Mouse (Mus musculus) adrenal gland, postnatal 4 days (tissue): ENCODE results near the gene Krt83. TPM values are rescaled to one million over a fixed set of nuclear protein-coding genes. Genes with fewer than 3 reads are reported as not detected.
"Not testable (repeated sequence)": the region's sequence is repeated elsewhere in the genome, so short reads cannot be mapped to it uniquely, and the experiment has no call there.

Experiments
- DNase-seq, 2 experiments: peaks; one replicate each; pipeline ENCODE4 v3.0.0; 2021 to 2022; ENCODE audit warnings: low spot score in 2 of 2, mixed read lengths in 2 of 2
- long read RNA-seq, 2 experiments: library from polyadenylated mRNA; stranded (forward); transcript quantifications; one replicate each; pipeline ENCODE4 v2.0.0; 2021
- total RNA-seq, 2 experiments: library from RNA; stranded (reverse); gene quantifications; 2 replicates each; pipeline ENCODE4 v1.2.3; 2021

The Krt83 gene
- not detected for total RNA-seq
- long read RNA-seq, experiment 1, result 0 reads
- long read RNA-seq, experiment 2, result 0 reads

GRCm38 (mm10) chr15:101491431-101491830, at the start of gene Krt83:
TSS of gene Krt83 (minus strand) at chr15:101491512.
- no peak for DNase-seq

DNA sequence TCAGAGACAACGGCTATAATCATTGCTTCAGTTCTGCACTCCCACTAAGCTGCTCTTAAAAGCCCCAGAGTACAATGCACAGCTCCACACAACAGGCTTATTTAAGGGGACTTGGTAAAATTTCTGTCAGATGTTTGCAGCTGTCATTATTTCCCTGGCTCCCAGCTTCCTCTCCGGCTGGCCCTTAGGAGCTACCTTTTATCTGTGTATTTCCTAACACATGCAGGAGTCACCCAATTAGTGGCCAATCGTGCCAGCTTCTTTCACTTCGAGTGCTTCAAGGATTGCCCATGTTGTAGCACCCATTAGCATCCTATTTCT, 47.2 kb upstream of the Krt83 start:
- DNase-seq, result no peak

DNA sequence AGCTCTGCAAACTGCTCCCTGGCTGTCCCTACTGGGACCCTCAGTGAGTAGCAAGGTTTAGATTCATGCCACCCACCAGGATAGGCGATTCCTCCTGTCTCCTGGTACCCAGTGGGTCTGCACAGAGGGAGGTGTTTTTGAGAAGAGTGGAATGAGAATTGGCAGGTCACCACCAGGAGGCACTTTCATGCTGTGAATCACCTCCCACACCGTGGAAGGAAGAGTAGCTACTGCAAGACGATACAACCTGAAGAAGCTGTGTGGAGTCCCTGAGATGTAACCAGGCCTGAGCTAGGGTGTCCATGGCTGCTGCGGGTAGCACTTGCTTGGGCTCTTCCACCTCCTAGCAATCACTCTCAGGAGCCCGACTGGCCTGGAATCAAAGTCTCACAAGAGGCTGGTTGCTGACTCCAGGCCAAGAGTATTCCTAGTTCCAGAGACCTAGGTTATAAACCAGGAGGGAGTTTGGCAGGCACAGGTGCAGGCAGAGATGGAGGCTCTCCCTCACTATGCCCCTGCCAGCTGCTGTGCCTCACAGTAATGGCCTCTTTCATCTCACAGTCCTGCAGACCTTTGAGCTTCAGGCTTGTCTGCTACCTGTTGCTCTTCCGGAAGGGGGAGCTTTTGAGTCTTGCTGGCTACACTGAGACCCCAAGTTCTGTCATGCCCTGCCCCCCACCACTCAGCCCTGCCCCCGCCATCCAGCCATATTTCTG, 46.7 kb upstream of the Krt83 start:
- no peak for DNase-seq

- DNase-seq, result no peak
Observed at GRCm38 (mm10) chr15:101536054-101536850, 44.9 kb upstream of the Krt83 start.

DNA sequence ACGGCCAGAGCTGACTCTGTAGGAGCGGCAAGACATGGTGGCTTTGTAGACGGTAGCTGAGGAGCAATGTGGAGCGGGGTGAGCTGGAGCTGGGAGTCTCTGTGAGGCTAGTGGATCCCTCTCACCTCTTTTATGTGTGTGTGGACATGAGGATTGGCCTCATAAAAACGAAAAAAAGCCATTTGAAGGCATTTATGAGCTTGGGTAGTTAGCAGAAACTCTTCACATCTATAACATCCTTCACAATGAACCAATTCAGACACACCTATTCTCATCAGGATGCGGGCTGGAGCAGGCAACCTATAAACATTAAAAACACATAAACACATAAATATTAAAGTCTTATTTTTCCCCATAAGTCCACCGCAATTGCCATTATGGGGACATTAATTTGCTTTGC, 41.4 kb upstream of the Krt83 start, which contains the start of gene Krt84:
Gene Krt84 (minus strand): TSS at position 101 of the 400 bp plus-strand sequence.
- DNase-seq, result no peak

- DNase-seq, result no peak
Observed at GRCm38 (mm10) chr15:101522556-101523232, 31.4 kb upstream of the Krt83 start.

- DNase-seq, result peak; percentile 22 to 39
Observed at GRCm38 (mm10) chr15:101519792-101520191, 28.5 kb upstream of the Krt83 start.

DNA sequence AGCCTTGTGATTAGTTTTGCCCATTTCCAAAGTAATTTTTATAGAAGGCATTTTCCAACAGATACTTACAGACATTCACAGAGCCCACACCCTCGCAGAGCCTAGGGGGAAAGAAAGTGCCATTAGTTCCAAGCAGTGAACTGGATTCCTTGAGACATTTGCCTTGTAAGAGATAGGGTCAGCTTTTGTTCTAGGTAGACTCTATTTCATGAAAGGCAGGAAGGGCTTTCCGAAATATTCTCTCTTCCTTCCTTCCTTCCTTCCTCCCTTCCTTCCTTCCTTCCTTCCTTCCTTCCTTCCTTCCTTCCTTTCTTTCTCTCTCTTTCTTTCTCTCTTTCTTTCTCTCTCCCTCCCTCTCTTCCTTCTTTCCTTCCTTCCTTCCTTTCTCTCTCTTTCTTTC, 25.8 kb upstream of the Krt83 start, which contains the start of gene Gm49425:
Gene Gm49425 (minus strand): TSS at position 101 of the 400 bp plus-strand sequence.
- not testable (repeated sequence) for DNase-seq

DNA sequence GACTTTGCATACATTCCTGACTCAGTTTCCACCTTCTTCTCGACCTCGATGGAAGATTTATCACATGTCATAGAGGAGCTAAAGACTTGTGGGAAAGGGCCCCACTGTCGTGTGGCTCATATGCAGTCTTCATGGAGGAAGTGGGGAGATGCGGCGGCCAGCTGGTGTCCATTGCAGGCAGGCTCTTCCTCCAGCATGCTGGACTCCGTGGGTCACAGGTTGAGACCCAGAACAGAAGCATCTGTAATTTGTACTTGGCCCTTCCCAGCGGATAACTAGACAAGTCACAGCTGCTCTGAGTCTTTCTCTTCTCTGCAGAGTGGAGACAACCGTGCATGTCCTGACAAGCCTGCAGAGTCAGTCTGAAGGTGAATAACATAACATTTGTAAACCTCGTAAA, 16.9 kb upstream of the Krt83 start:
- no peak for DNase-seq

DNA sequence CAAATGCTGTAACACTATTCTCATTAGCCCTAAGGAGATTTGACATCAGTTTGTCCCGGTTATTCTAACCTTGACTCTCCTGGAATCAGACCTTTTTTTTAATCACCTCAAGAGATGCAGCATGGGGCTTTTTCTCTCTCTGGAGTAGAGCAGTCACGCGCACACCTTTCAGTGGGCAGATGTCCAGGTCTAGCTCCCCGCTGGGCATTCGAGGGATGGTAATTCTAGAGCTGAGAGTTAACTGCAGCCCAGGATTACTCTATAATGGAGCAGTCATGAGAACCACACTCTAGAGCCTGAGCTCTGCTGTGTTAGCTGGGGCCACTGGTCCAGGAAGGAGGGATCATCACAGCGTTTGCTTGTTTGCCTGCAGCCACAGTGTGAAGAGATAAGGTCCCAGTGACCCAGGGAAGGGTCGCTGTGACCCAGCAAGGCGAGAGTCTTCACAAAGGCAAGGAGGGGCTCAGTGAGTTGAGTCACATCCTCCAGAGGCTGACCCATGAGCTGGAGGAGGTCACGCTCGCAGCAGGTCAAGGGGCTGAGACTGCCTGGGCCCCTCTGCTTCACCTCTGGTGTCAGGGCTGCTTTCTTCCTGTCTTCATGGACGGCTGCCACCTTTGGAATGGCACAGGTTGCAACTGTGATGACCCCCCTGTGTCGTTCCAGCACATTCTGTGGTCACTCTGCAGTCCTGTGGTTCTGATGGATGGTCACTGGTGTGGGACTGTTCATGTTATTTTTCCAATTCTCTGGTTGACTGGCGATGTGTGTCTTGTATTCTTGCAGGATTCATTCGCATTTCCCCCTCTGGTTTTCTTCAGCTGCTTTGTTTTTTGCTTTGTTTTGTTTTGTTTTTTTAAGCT, 15.8 kb upstream of the Krt83 start:
- DNase-seq, result no peak

DNA sequence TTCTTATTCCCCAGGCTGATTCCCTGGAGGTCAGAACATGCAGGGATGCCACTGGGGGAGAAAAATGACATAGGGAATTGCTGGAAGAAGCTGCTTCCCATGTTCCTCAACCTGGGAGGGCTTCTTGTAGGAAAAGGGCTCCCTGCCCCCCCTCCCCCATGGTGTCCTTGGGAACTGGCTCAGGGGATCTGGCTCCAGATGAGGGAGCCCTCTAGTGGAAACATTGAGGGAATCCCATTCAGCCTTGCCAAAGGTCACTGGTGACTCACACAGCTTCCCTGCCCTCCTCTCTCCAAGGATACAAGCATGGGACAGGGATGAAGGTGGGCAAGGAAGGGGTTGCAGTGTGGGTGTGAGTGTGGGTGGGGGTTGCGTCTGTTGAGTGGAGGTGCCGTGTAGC, 5.9 kb upstream of the Krt83 start:
- peak in 1 of 2 experiments; percentile 27 for DNase-seq

DNA sequence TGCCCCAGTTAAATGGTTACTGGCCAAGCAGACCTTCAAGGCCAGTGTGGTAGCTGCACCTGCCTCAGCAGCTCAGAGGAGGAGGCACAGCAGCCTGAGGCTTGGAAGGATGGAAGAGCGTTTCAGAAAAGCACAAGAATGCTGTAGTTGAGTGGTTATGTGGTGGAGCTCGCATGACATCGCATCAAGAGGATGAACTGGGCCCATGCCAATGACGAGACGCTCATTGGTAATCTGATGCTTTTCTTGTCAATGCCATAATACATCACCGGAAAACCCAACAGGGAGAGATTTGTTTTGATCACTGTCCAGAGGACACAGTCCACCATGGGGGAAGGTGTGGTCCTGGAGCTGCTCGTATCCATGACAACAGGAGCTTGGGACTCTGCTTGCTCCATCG, 4.0 kb upstream of the Krt83 start:
- no peak for DNase-seq

DNA sequence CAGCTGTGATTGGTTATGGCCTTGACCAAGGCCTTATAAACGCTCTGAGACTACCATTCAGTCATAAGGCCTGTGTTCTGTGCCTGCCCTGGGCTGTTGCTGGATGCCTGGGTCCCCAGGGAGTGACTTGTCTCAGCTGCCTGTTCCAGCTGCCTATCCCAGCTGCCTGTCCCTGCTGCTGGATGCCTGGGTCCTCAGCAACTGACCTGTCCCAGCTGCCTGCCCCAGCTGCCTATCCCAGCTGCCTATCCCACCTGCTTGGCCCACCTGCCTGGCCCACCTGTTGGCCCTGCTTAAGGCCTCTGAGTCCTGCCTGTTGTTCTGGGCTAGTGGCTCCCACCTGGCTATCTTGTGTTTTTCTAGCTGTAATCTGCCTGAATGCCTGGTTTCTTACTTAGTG, 2.9 kb upstream of the Krt83 start:
- no peak for DNase-seq

- no peak for DNase-seq
Observed at GRCm38 (mm10) chr15:101493713-101494112, 2.4 kb upstream of the Krt83 start.

GRCm38 (mm10) chr15:101492718-101493117, 1.4 kb upstream of the Krt83 start:
- DNase-seq, result no peak

DNA sequence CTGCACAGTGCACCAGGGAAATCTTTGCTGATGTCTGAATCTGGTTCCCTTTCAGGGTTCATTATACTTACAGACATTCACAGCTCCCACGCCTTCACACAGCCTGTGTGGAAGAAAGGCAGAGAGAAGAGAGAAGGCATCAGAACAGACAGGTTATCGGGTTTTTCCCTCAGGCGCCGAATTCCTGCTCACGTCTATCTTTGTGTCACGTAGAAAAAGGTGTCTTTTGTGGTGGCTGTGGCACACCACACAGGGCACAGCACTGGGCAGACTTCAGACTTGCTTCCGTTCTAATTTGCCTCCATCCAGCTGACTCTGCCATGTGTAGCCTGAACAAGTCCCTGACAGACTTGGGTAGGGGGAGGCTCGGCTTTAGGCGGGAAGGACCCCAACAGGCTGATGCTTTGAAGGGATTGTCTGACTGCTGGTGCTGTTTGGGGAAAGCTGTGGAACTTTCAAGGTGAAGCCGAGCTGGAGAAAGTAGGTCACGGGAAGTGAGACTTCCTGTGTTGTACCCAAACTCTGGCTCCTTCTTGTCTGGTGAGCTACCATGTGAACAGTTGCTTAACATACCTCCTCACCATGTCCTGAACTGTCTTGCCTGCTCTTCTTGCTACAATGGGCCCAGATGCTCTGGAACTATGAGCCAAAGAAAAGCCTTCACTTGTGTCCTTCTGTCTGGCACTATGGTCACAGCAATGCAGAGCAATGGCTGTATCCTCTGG, 5.2 kb downstream of the Krt83 start:
- DNase-seq, result no peak

GRCm38 (mm10) chr15:101484939-101485338, 6.4 kb downstream of the Krt83 start:
- no peak for DNase-seq

DNA sequence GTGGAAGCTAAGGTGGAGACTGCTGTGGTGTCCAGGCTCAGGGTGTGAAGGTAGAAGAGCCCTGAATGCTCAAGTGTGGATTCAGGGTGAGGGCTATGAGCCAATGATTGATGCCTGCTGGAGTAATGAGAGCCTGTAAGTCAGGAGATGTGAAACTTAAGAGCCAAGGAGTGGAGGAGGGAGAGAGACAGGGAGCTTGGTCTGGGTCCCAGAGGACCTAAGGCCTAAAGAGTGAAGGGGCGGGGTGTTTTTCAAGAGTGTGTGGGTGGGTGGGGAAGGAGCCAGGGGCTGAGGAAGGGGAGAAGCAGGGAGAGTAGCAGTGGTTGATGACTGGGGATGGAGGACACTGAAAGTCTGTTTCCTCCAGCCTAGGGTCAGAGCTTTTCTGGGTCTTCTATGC, 7.7 kb downstream of the Krt83 start:
- no peak for DNase-seq

GRCm38 (mm10) chr15:101482056-101482455, 9.3 kb downstream of the Krt83 start:
- no peak for DNase-seq

DNA sequence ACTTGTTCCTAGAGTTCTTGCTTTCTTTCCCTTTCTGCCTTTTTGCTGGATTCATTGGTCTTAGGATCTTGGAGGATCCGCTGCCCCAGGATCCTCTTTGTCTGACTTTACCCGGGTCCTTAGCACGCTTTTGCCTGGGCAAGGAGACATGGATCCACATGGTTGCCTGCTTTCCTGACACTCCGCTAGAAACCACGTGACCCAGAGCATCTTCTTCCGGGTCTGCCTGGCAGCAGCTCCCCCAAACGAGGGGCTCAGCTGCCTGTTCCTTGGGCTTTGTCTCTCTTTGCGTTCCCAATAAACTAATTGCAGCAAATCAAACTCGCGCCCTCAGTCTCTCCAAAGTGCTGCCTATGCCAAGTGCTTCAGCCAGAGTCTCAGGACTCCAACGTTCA, 11.6 kb downstream of the Krt83 start:
- no peak for DNase-seq
